Mouse (Mus musculus) lung, embryonic 15.5 days (tissue): ENCODE results near the gene Whrn. TPM values are rescaled to one million over a fixed set of nuclear protein-coding genes. Genes with fewer than 3 reads are reported as not detected.

ENCODE experiments used
- ATAC-seq: fragments of 200-750 bp; cut with Nextera tagmentation; 2 replicates; pipeline ENCODE4 v1.8.0; 2017; ENCODE audit warnings: moderate number of reproducible peaks, borderline replicate concordance; ENCODE audit not compliant: low FRiP score, low TSS enrichment; ENCODE audit errors: extremely low read depth
- H3K27ac ChIP-seq: fragments of 300-500 bp; sonication (generic); 2 replicates; pipeline ENCODE4 v1.5.1; 2015; ENCODE audit warnings: moderate library complexity, mild to moderate bottlenecking, inconsistent platforms
- H3K27me3 ChIP-seq: fragments of 300-500 bp; sonication (generic); 2 replicates; pipeline ENCODE4 v1.6.1; 2015; ENCODE audit warnings: inconsistent platforms
- H3K36me3 ChIP-seq: fragments of 300-500 bp; sonication (generic); 2 replicates; pipeline ENCODE4 v1.6.1; 2015; ENCODE audit warnings: inconsistent platforms
- H3K4me1 ChIP-seq: fragments of 300-500 bp; sonication (generic); 2 replicates; pipeline ENCODE4 v1.6.1; 2015; ENCODE audit warnings: inconsistent platforms
- H3K4me2 ChIP-seq: fragments of 300-500 bp; sonication (generic); 2 replicates; pipeline ENCODE4 v1.6.1; 2015; ENCODE audit warnings: inconsistent platforms, mild to moderate bottlenecking, moderate library complexity
- H3K4me3 ChIP-seq: fragments of 300-500 bp; sonication (generic); 2 replicates; pipeline ENCODE4 v1.5.1; 2015; ENCODE audit warnings: mild to moderate bottlenecking, inconsistent platforms
- H3K9ac ChIP-seq: fragments of 300-500 bp; sonication (generic); 2 replicates; pipeline ENCODE4 v1.6.1; 2015; ENCODE audit warnings: inconsistent platforms
- H3K9me3 ChIP-seq: fragments of 300-500 bp; sonication (generic); 2 replicates; pipeline ENCODE4 v1.6.1; 2016; ENCODE audit warnings: inconsistent platforms
- WGBS: fragments of 180-500 bp; shearing (Covaris S2); methylation state at CpG from one replicate; pipeline ENCODE4 v1.1.7; 2015; 5-methylcytosine and 5-hydroxymethylcytosine counted together
- polyA plus RNA-seq: library from polyadenylated mRNA; unstranded; fragments of >200 nt; fragmentation: Nextera tagmentation; extraction: Ambion mirVana; gene quantifications from 2 replicates; pipeline ENCODE4 v1.2.1, GENCODE M21; 2015

The Whrn gene
- polyA plus RNA-seq, 1 experiment from 2014 or later: 2.7 TPM

- Histone ChIP-seq H3K27ac (no peak overlapping the region), H3K4me1 (no peaks in the 10 kb centered on the region), H3K9me3 (no peaks in the 10 kb centered on the region), H3K36me3 (no peaks in the 10 kb centered on the region), H3K4me2 (no peak overlapping the region), H3K9ac (no peak overlapping the region), H3K27me3 (no peaks in the 10 kb centered on the region), H3K4me3 (no peak overlapping the region)
- ATAC-seq: no peak
- 56% methylated on average over 4 of the region's 4 CpGs for WGBS
Measured at GRCm38 (mm10) chr4:63514454-63514984, 18.7 kb upstream of the Whrn start.

GRCm38 (mm10) chr4:63512921-63513320, 17.1 kb upstream of the Whrn start:
- H3K4me1 ChIP-seq: no peaks in the 10 kb centered on the region
- H3K9ac ChIP-seq: no peak overlapping the region
- 84% methylated on average over 2 of the region's 2 CpGs for WGBS
- no peak overlapping the region for H3K4me3 ChIP-seq
- H3K4me2 ChIP-seq: no peak overlapping the region
- H3K36me3 ChIP-seq: no peaks in the 10 kb centered on the region
- H3K27ac ChIP-seq: no peak overlapping the region
- H3K27me3 ChIP-seq: no peaks in the 10 kb centered on the region
- no peaks in the 10 kb centered on the region for H3K9me3 ChIP-seq
- ATAC-seq: no peak

- H3K27ac ChIP-seq: no peak overlapping the region
- H3K4me3 ChIP-seq: no peak overlapping the region
- WGBS: 15% methylated on average over 4 of the region's 4 CpGs
- no peak overlapping the region for H3K9ac ChIP-seq
- no peaks in the 10 kb centered on the region for H3K4me1 ChIP-seq
- ATAC-seq: no peak
- no peaks in the 10 kb centered on the region for H3K27me3 ChIP-seq
- H3K9me3 ChIP-seq: no peaks in the 10 kb centered on the region
- no peaks in the 10 kb centered on the region for H3K36me3 ChIP-seq
- no peak overlapping the region for H3K4me2 ChIP-seq
Measured at GRCm38 (mm10) chr4:63508232-63508631, 12.4 kb upstream of the Whrn start.

- WGBS: 67% methylated on average over 5 of the region's 5 CpGs
Measured at GRCm38 (mm10) chr4:63507478-63507877, 11.7 kb upstream of the Whrn start.

GRCm38 (mm10) chr4:63503949-63504348, 8.2 kb upstream of the Whrn start:
- no peaks in the 10 kb centered on the region for H3K9me3 ChIP-seq

More at GRCm38 (mm10) chr4:63507478-63507877, 11.7 kb upstream of the Whrn start:
- H3K4me3 ChIP-seq: no peak overlapping the region
- no peaks in the 10 kb centered on the region for H3K27me3 ChIP-seq
- H3K9me3 ChIP-seq: no peaks in the 10 kb centered on the region
- H3K36me3 ChIP-seq: no peaks in the 10 kb centered on the region
- H3K27ac ChIP-seq: no peak overlapping the region
- no peaks in the 10 kb centered on the region for H3K4me1 ChIP-seq
- no peak overlapping the region for H3K9ac ChIP-seq
- ATAC-seq: no peak
- no peak overlapping the region for H3K4me2 ChIP-seq

GRCm38 (mm10) chr4:63501050-63501449, 5.3 kb upstream of the Whrn start:
- Histone ChIP-seq H3K9ac (no peak overlapping the region), H3K9me3 (no peaks in the 10 kb centered on the region), H3K4me1 (peaks cover 5% of the 10 kb centered on the region; the same call in 1 of the 2 replicates), H3K36me3 (no peaks in the 10 kb centered on the region), H3K27ac (no peak overlapping the region), H3K4me3 (no peak overlapping the region), H3K27me3 (peaks cover 26% of the 10 kb centered on the region), H3K4me2 (no peak overlapping the region)
- no peak for ATAC-seq
- 59% methylated on average over 5 of the region's 5 CpGs for WGBS

More at GRCm38 (mm10) chr4:63503949-63504348, 8.2 kb upstream of the Whrn start:
- Histone ChIP-seq H3K27me3 (peaks cover 22% of the 10 kb centered on the region), H3K4me3 (no peak overlapping the region), H3K4me1 (no peaks in the 10 kb centered on the region), H3K9ac (no peak overlapping the region), H3K27ac (no peak overlapping the region), H3K4me2 (no peak overlapping the region), H3K36me3 (no peaks in the 10 kb centered on the region)
- 72% methylated on average over 5 of the region's 5 CpGs for WGBS
- ATAC-seq: no peak

GRCm38 (mm10) chr4:63498346-63498745, 2.6 kb upstream of the Whrn start:
- no peaks in the 10 kb centered on the region for H3K9me3 ChIP-seq
- no peak overlapping the region for H3K9ac ChIP-seq
- H3K4me2 ChIP-seq: no peak overlapping the region
- peaks cover 25% of the 10 kb centered on the region for H3K4me1 ChIP-seq
- H3K36me3 ChIP-seq: no peaks in the 10 kb centered on the region
- no peak overlapping the region for H3K27ac ChIP-seq
- H3K27me3 ChIP-seq: peaks cover 42% of the 10 kb centered on the region
- no peak for ATAC-seq
- 25% methylated on average over 3 of the region's 3 CpGs for WGBS
- no peak overlapping the region for H3K4me3 ChIP-seq

GRCm38 (mm10) chr4:63496312-63496711, 521 bp upstream of the Whrn start:
- H3K9me3 ChIP-seq: no peaks in the 10 kb centered on the region
- H3K4me1 ChIP-seq: peaks cover 27% of the 10 kb centered on the region
- H3K9ac ChIP-seq: peak overlapping the region; percentile 61
- 8% methylated on average over 6 of the region's 6 CpGs for WGBS
- 0 out of 2 replicates have a peak, but pooled peaks have one; percentile 2 for ATAC-seq
- peak overlapping the region; percentile 98 for H3K4me2 ChIP-seq
- peak overlapping the region; percentile 82 for H3K4me3 ChIP-seq
- H3K27ac ChIP-seq: no peak overlapping the region
- peaks cover 47% of the 10 kb centered on the region for H3K27me3 ChIP-seq
- no peaks in the 10 kb centered on the region for H3K36me3 ChIP-seq

GRCm38 (mm10) chr4:63494967-63495914, 550 bp downstream of the Whrn start:
- H3K27me3 ChIP-seq: peaks cover 37% of the 10 kb centered on the region
- peak overlapping the region; percentile 82 for H3K4me3 ChIP-seq
- under 1% methylated on average over 105 of the region's 107 CpGs for WGBS

GRCm38 (mm10) chr4:63494401-63494966, 1.3 kb downstream of the Whrn start:
- Histone ChIP-seq H3K9me3 (no peaks in the 10 kb centered on the region), H3K4me2 (peak overlapping the region; percentile 98), H3K4me3 (peak overlapping the region; percentile 82), H3K36me3 (no peaks in the 10 kb centered on the region), H3K9ac (peak overlapping the region; percentile 61; the same call in 1 of the 2 replicates), H3K4me1 (peaks cover 27% of the 10 kb centered on the region), H3K27ac (no peak overlapping the region), H3K27me3 (peaks cover 30% of the 10 kb centered on the region)
- WGBS: 5% methylated on average over 43 of the region's 43 CpGs
- no peak for ATAC-seq

More at GRCm38 (mm10) chr4:63494967-63495914, 550 bp downstream of the Whrn start:
- Histone ChIP-seq H3K4me1 (peaks cover 27% of the 10 kb centered on the region), H3K9me3 (no peaks in the 10 kb centered on the region), H3K4me2 (peak overlapping the region; percentile 98), H3K27ac (no peak overlapping the region), H3K9ac (peak overlapping the region; percentile 61), H3K36me3 (no peaks in the 10 kb centered on the region)
- peak; percentile 50 for ATAC-seq

- Histone ChIP-seq H3K4me1 (peaks cover 27% of the 10 kb centered on the region), H3K4me2 (peak overlapping the region; percentile 98; the same call in 1 of the 2 replicates), H3K9ac (no peak overlapping the region), H3K36me3 (no peaks in the 10 kb centered on the region), H3K4me3 (no peak overlapping the region), H3K27ac (no peak overlapping the region), H3K27me3 (peaks cover 26% of the 10 kb centered on the region), H3K9me3 (no peaks in the 10 kb centered on the region)
- 45% methylated on average over 9 of the region's 9 CpGs for WGBS
- no peak for ATAC-seq
Measured at GRCm38 (mm10) chr4:63493351-63494121, 2.3 kb downstream of the Whrn start.
